10 mouse cellular contexts compared by ENCODE assay signal in the genomic region with DNA sequence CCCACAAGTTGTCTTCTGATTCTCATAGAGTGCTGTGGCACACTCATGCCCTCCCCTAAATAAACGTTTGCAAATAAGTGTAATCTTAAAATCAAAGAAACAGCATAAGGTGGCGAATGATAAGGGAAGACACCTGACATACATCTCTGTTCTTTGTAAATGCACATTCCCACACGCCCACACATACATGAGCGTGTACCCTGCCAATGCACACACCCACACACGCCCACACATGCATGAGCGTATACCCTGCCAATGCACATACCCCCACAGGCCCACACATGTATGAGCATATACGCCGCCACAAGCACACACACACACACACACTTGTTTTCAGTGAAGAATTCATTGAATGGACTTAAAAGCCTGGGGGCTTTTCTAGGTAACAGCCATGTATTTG.
DNase-seq lines count a peak whose midpoint lies in the region; ATAC-seq and TF ChIP-seq lines count a peak whose summit lies in the region.
"Had no signal": no experiment of that assay in that cellular context is flagged by ENCODE, and none has a peak within 500 bp of the region (broad histone marks: within the 10 kb centered on the region; RNA-seq: fewer than 3 reads in every experiment).

No protein-coding gene starts in this region.

- H3K27me3 ChIP-seq in embryonic facial prominence, embryonic 11.5 days (ENCODE audit: control insufficient read depth, insufficient read depth, low read length), result no peaks in the 10 kb centered on the region
- H3K27me3 ChIP-seq in hindbrain, embryonic 14.5 days (ENCODE audit: control insufficient read depth, insufficient read depth, low read length), result peaks cover under 1% of the 10 kb centered on the region; the same call in 1 of the 2 replicates
- H3K27me3 ChIP-seq in neural tube, embryonic 13.5 days, result no peaks in the 10 kb centered on the region
- no peaks in the 10 kb centered on the region for H3K27me3 ChIP-seq in liver, postnatal 0 days (ENCODE audit: insufficient read depth, low read length)
- H3K27me3 ChIP-seq: Patski had no signal

- no peak overlapping the region for H3K9ac ChIP-seq in embryonic facial prominence, embryonic 11.5 days (replicated peaks; ENCODE audit: low read length)
- H3K9ac ChIP-seq in hindbrain, embryonic 14.5 days, result 0 out of 2 replicates have a peak overlapping the region, but pooled peaks have one; percentile 12
- no peak overlapping the region for H3K9ac ChIP-seq in neural tube, embryonic 13.5 days
- H3K9ac ChIP-seq in liver, postnatal 0 days (replicated peaks), result no peak overlapping the region

- WGBS in embryonic facial prominence, embryonic 11.5 days, result 80% methylated on average over 8 of the region's 8 CpGs
- WGBS in hindbrain, embryonic 14.5 days, result 86% methylated on average over 8 of the region's 8 CpGs
- 84% methylated on average over 8 of the region's 8 CpGs for WGBS in neural tube, embryonic 13.5 days
- WGBS in liver, postnatal 0 days (ENCODE audit: insufficient replicate concordance), result 71% methylated on average over 8 of the region's 8 CpGs

- no peaks in the 10 kb centered on the region for H3K4me1 ChIP-seq in embryonic facial prominence, embryonic 11.5 days (ENCODE audit: control insufficient read depth, insufficient read depth, low read length)
- H3K4me1 ChIP-seq in hindbrain, embryonic 14.5 days (replicated peaks; ENCODE audit: control insufficient read depth, insufficient read depth, low read length), result peaks cover 16% of the 10 kb centered on the region
- peaks cover 43% of the 10 kb centered on the region for H3K4me1 ChIP-seq in neural tube, embryonic 13.5 days (replicated peaks)
- H3K4me1 ChIP-seq in liver, postnatal 0 days (ENCODE audit: insufficient read depth), result peaks cover 33% of the 10 kb centered on the region

- no peaks in the 10 kb centered on the region for H3K36me3 ChIP-seq in embryonic facial prominence, embryonic 11.5 days (replicated peaks; ENCODE audit: control insufficient read depth, insufficient read depth, low read depth, low read length)
- no peaks in the 10 kb centered on the region for H3K36me3 ChIP-seq in hindbrain, embryonic 14.5 days (replicated peaks; ENCODE audit: control insufficient read depth, insufficient read depth)
- no peaks in the 10 kb centered on the region for H3K36me3 ChIP-seq in neural tube, embryonic 13.5 days
- no peaks in the 10 kb centered on the region for H3K36me3 ChIP-seq in liver, postnatal 0 days (replicated peaks; ENCODE audit: insufficient read depth, low read length)

- ATAC-seq in embryonic facial prominence, embryonic 11.5 days (replicated peaks; ENCODE audit: insufficient number of reproducible peaks, low FRiP score, low TSS enrichment, low read depth), result 0 out of 2 replicates have a peak, but pooled peaks have one; percentile 45
- no peak for ATAC-seq in hindbrain, embryonic 14.5 days (ENCODE audit: low FRiP score)
- peak; percentile 52 for ATAC-seq in neural tube, embryonic 13.5 days (ENCODE audit: low read depth)
- ATAC-seq in liver, postnatal 0 days, result no peak

- no peaks in the 10 kb centered on the region for H3K9me3 ChIP-seq in embryonic facial prominence, embryonic 11.5 days (replicated peaks; ENCODE audit: control insufficient read depth, low read length)
- H3K9me3 ChIP-seq in hindbrain, embryonic 14.5 days (ENCODE audit: control insufficient read depth, low read length), result no peaks in the 10 kb centered on the region
- no peaks in the 10 kb centered on the region for H3K9me3 ChIP-seq in neural tube, embryonic 13.5 days
- no peaks in the 10 kb centered on the region for H3K9me3 ChIP-seq in liver, postnatal 0 days (ENCODE audit: low read length)

- no peak for TF ChIP-seq CTCF in layer of hippocampus, adult 2 months (conservative IDR thresholded peaks at IDR 0.05)
- no peak for TF ChIP-seq CTCF in liver, postnatal 0 days (IDR thresholded peaks at IDR 0.05; ENCODE audit: low read depth)

- H3K4me3 ChIP-seq in layer of hippocampus, adult 2 months, result no peak overlapping the region
- H3K4me3 ChIP-seq in embryonic facial prominence, embryonic 11.5 days (ENCODE audit: low read depth, low read length), result no peak overlapping the region
- H3K4me3 ChIP-seq in hindbrain, embryonic 14.5 days (replicated peaks; ENCODE audit: low read length), result no peak overlapping the region
- H3K4me3 ChIP-seq in neural tube, embryonic 13.5 days, result no peak overlapping the region
- no peak overlapping the region for H3K4me3 ChIP-seq in liver, postnatal 0 days (ENCODE audit: low read depth, low read length)
- H3K4me3 ChIP-seq: erythroblast, embryonic 14.5 days had no signal

- no peak overlapping the region for H3K4me2 ChIP-seq in embryonic facial prominence, embryonic 11.5 days (ENCODE audit: low read depth, low read length)
- peak overlapping the region; percentile 33 for H3K4me2 ChIP-seq in hindbrain, embryonic 14.5 days (replicated peaks)
- H3K4me2 ChIP-seq in neural tube, embryonic 13.5 days, result peak overlapping the region; percentile 33; the same call in 1 of the 2 replicates
- H3K4me2 ChIP-seq in liver, postnatal 0 days (ENCODE audit: low read depth, low read length), result no peak overlapping the region

- TF ChIP-seq EP300 in liver, postnatal 0 days (IDR thresholded peaks at IDR 0.05; ENCODE audit: low read depth), result no peak

- H3K27ac ChIP-seq in layer of hippocampus, adult 2 months, result peak overlapping the region; percentile 64; the same call in 1 of the 2 replicates
- no peak overlapping the region for H3K27ac ChIP-seq in embryonic facial prominence, embryonic 11.5 days (replicated peaks; ENCODE audit: low read depth, low read length)
- no peak overlapping the region for H3K27ac ChIP-seq in hindbrain, embryonic 14.5 days
- peak overlapping the region; percentile 56; the same call in 1 of the 2 replicates for H3K27ac ChIP-seq in neural tube, embryonic 13.5 days (replicated peaks)
- H3K27ac ChIP-seq in liver, postnatal 0 days (ENCODE audit: low read depth), result no peak overlapping the region

- DNase-seq in layer of hippocampus, adult 2 months (ENCODE audit: low spot score in 2 of 2), result peak; percentile 41 to 46
- DNase-seq in layer of hippocampus, adult 11-12 months (ENCODE audit: low spot score), result no peak
- no peak for DNase-seq in embryonic facial prominence, embryonic 11.5 days (ENCODE audit: low spot score)
- DNase-seq in hindbrain, embryonic 14.5 days (ENCODE audit: low spot score), result no peak
- DNase-seq in adrenal gland, adult 18-20 months (ENCODE audit: low spot score in 2 of 2), result no peak
- DNase-seq in liver, postnatal 0 days, result no peak
- DNase-seq in testis, postnatal 10 days (ENCODE audit: low spot score), result no peak

Comparison
In these comparisons a context has a peak if more than half of its experiments do, and no peak if none do; other contexts are left out.
1. DNase-seq: peak in layer of hippocampus, adult 2 months (2 of 2); none in layer of hippocampus, adult 11-12 months (single experiment), embryonic facial prominence, embryonic 11.5 days (single experiment), hindbrain, embryonic 14.5 days (single experiment), adrenal gland, adult 18-20 months (0 of 2), liver, postnatal 0 days (single experiment) and testis, postnatal 10 days (single experiment).
2. H3K27ac ChIP-seq: peak in layer of hippocampus, adult 2 months (single experiment) and neural tube, embryonic 13.5 days (single experiment); none in embryonic facial prominence, embryonic 11.5 days (single experiment), hindbrain, embryonic 14.5 days (single experiment) and liver, postnatal 0 days (single experiment).
3. ATAC-seq: peak in embryonic facial prominence, embryonic 11.5 days (single experiment) and neural tube, embryonic 13.5 days (single experiment); none in hindbrain, embryonic 14.5 days (single experiment) and liver, postnatal 0 days (single experiment).
4. H3K4me2 ChIP-seq: peak in hindbrain, embryonic 14.5 days (single experiment) and neural tube, embryonic 13.5 days (single experiment); none in embryonic facial prominence, embryonic 11.5 days (single experiment) and liver, postnatal 0 days (single experiment).